Mouse (Mus musculus) erythroblast, adult 5-6 weeks (primary cell): ENCODE measurements around the gene Ccdc155. TPM values are rescaled to one million over a fixed set of nuclear protein-coding genes. Genes with fewer than 3 reads are reported as not detected.

Experiments used
- ATAC-seq: replicated peaks from 2 replicates; pipeline ENCODE4 v1.8.0; 2016; ENCODE audit warnings: moderate number of reproducible peaks, mild to moderate bottlenecking, moderate TSS enrichment, inconsistent platforms; ENCODE audit not compliant: poor library complexity, low FRiP score, severe bottlenecking
- total RNA-seq, 2 experiments: library from RNA; stranded (forward) in 1 of 2; stranded (reverse) in 1 of 2; fragments of 150-400 nt in 1 of 2; fragments of 200-764, 138-1000 nt in 1 of 2; gene quantifications; 2 replicates each; pipeline versions ENCODE4 v1.2.3 to v1.2.4; 2015 to 2017; ENCODE audit warnings: low replicate concordance in 2 of 2

Ccdc155 gene
- total RNA-seq, 2 experiments from 2014 or later: not detected

DNA sequence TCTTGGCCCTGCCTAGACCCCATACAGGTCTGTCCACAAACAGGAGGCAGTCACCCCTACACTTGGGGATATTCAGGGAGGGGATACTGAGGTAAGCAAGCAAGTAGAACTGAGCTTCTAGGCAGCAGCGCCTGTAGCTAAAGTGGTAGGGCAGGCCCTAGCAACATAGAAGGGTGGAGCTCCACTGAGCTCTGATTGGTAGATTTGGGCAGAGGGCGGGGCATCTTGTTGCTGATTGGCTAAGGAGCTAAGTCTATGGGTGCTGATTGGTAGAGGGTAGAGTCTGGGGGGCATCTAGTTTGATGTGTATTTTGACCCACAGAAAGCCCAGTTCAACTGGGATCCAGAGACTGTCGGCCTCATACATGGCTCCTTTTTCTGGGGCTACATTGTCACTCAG is 35.2 kb downstream of the Ccdc155 start:
- 0 out of 2 replicates have a peak, but pooled peaks have one; percentile 38 for ATAC-seq

DNA sequence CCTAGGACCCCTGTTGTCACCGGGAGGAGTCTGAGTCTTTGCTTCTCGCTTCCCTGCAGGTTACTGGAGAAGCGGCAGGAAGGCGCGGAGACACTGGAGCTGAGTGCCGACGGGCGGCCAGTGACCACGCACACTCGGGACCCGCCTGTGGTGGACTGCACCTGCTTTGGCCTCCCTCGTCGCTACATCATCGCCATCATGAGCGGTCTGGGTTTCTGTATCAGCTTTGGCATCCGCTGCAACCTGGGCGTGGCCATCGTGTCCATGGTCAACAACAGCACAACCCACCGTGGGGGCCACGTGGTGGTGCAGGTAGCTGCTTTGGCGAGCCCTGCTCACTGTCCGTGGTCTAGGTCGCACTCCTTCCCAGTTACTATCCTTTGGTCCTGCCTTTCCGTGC is 36.0 kb downstream of the Ccdc155 start:
- ATAC-seq: no peak

DNA sequence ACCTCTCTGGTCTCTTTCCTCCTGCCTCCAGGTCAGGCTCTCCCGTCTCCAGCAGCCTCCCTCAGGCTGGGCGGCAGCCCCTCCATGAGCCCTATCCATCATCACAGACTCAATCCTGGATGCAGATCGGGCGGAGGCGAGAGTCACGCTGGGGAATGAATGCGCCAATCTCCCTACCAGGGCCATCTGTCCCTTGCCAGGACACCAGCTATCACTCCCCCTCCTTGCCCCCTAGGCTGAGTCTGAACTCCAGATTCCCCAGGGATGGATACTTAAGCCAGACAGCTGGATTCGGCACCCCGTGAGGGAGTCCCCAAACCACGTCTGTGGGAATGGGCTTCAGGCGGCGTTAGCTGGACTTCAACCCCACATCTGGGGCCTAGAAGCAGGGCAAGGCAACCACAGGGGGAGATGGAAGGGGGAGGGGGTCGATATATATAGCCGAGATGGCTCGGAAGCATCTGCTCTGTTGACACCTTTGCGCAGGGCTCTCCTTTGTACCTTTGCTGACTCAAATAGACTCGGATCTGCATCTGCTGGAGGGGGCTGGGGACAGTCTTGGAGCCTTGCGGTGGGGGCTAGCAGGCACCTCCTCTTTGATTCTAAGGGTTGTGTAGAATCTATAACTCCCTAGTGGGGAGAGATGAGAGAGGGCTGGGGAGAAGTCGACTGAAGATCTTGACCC is 36.8 kb downstream of the Ccdc155 start:
- no peak for ATAC-seq

DNA sequence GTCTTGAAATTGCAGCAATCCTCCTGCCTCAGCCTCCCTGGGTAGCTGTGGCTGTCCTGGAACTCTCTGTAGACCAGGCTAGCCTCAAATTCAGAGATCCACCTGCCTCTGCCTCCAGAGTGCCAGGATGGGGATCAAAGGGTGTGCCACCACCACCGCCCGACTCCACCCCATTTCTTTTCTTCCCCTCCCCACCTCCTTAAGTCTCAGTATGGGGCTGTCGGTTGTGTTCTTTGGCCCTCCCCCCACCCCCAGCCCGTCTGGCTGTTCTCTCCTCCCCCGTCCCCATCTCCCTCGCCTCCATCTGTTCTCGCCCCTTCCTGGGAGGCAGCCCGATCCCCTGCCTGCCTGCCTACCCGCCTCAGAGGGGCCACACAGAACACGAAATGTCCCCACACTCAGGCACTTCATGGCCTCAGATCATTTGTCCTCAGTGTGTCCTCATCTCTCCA is 37.7 kb downstream of the Ccdc155 start:
- ATAC-seq: no peak

DNA sequence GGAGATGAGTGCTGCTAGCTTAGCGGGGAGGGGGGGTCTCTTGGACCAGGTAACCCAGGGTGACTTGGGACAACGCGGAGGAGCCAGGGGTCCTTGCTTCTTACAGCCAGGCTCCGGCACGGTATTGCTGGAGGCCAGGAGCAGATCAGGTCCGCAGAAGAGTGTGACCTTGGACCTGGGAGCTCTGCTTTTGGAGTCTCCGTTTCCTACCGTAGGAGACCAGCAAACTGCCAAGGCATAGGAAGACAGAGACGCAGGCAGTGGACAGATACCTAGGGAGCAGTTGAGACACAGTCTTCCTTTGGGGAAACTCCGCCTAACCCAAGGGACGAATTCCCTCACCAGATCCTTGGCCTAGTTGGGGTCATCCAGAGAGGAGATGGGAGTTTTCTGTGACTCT is 39.0 kb downstream of the Ccdc155 start:
- ATAC-seq: no peak

DNA sequence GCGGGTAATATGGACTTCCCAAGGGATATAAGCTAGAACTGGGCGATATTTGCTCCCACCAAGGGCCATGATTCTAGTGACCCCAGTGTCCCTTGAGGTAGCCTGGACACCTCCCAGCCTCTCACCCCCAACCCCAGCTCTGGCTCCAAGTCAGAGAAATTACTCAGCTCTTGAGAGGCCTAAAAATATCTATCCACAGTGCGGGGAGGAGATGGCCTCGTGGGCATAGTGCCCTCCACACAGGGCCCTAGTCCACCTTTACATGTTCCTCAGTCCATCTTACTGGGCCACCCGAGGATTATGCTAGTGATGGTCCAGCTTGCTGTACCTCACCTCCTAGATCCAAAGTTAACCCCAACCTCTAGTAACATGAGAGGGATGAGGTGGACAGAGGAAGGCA is 39.9 kb downstream of the Ccdc155 start:
- ATAC-seq: no peak

DNA sequence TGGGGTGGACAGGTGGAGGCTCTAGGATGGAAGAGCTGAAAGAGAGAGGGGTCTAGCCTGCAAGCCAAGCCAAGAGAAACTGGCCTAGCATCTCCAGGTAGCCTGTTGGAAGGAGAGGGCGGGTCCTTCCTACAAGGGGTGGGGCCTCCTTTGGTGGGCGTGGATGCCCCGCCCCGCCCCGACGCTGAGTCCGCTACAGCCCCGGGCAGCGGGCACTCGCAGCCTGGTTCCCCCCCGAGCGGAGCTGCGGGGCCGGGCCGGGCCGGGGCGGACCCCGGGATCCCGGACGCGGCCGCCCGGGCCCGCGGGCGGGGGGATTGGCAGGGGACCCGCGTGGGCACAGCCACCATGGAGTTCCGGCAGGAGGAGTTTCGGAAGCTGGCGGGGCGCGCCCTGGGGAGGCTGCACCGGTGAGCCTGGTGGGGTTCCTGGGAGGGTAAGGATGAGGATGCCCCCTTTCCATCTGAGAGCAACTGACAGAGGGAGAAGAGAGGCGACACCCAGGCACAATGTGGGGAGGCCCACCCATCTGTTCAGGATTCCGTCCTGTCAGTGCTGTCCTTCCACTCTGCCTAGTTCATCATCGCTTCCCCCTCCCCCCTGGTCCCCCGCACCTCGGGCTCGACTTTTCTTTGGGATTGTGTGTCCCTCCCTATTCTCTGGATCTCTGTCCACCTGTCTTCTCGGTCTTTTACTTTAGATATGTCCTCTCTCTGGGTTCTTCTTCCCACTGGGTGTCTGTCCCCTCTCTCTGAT is 40.8 kb downstream of the Ccdc155 start, which contains the start of gene Slc17a7:
Gene Slc17a7, plus strand, starts transcription at position 215 of the 756 bp plus-strand sequence.
- ATAC-seq: 0 out of 2 replicates have a peak, but pooled peaks have one; percentile 50

DNA sequence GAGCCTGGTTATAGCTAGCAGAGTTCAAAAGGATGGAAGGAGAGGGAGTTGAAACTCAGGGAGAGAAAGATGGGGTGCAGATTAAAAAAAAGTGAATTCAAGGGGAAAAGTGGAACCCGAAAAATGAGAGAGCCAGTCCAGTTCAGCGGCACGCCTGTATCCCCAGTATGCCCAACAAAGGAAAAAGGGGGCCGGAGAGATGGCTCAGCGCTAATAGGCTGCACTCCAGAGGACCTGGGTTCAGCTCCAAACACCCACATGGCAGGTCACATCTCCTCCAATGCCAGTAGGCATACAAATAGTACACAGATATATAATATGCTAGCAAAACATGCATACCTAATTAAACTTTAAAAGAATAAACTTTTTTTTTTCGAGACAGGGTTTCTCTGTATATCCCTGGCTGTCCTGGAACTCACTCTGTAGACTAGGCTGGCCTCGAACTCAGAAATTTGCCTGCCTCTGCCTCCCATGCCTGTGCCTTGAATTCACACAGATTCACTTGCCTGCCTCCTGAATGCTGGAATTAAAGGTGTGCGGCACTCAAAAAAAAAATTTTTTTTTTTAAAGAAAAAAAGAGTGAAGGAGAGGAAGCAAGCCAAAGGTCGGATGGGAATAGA is 41.6 kb downstream of the Ccdc155 start:
- ATAC-seq: no peak

DNA sequence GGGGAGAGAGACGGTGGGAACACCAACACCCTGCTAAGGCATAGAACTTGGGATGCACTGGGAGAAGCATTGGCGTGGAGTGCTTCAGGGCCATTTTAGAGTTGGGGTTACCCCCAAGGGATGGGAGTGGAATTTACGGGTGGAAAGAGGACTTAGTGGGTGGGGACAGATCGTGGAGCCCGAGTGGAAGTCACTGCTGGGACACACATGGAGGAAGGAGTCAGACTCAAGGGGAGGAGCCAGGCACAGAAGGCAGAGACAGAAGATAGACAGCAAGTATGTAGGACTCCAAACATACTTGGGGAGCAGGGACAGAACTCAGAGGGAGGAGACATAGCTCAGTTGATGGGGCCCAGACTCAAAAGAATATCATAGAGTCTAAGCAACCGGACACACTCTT is 42.1 kb downstream of the Ccdc155 start:
- ATAC-seq: no peak

DNA sequence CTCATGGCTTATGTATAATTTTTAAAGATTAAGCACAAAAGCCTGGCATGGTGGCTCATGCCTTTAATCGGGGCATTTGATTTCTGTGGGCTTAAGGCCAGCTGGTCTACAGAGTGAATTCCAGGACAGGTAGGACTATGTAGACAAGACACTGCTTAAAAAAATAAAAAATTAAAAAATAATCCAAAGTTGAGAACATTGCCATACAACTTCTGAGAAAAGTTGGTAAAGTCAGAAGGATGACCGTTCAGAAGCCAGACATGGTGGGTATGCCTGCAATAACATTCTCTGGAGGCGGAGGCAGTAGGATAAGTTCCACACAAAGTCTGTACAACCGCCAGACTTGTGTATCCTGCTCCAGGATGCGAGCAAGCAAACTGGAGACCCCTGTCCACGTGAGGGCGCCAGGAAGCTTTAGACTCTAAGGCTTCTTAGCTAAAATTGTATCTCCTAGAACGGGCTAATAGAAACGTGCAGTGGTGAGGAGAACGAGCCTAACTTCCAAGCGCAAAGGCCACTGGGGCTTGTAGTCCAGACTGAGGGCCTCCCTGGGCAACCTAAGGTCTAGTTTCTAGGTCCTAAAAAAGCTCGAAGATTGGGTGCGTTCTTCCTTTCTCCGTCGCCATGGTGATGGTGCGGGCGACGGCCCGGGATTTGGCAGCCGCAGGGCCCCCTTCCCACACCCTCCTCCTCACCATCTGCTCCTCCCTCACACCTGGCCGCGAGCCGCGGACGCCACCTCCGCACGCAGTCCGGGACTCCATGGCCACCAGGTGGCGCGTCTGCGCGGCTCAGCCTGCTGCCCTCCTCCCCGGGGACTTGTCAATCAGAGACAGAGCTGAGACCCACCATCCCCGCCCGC is 42.8 kb downstream of the Ccdc155 start:
- peak; percentile 84 for ATAC-seq

DNA sequence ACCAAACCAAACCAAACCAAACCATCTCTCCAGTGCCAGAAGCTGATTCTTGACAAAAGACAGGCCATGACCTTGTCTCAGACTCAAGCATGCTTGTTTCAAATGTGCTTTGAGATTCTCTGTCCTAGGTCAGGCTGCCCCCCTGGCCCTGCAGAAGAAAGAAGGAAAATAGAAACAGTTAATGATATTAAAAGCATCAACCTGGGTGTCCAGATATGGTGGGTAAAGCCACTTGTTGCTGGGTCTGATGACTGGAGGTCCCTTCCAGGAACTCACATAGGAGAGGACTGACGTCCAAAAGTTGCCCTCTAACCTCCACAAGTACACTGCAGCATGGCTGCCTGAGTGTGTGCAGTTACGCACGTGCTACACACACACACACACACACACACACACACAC is 43.8 kb downstream of the Ccdc155 start:
- no peak for ATAC-seq

DNA sequence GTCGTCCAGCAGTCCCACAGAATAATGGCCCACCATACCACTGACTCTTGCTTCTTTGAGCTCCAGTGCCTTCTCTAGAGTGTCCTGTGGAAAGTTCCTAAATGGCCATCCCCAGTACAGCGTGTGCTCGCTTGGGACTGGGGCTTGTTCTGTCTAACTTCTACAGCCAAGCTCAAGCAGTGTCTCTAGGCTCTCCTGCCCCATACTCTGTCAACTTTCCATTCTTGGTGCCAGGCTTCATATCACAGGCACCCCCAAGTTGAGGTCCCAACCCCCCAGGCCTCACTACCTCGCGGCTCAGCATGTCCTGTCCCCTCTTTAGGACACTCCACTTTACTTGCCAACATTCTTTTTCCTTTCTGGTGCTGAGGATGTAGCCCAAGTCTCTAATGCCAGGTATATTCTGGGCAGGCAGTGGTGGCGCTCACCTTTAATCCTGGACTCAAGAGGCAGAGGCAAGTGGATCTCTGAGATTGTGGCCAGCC is 44.3 kb downstream of the Ccdc155 start:
- no peak for ATAC-seq

DNA sequence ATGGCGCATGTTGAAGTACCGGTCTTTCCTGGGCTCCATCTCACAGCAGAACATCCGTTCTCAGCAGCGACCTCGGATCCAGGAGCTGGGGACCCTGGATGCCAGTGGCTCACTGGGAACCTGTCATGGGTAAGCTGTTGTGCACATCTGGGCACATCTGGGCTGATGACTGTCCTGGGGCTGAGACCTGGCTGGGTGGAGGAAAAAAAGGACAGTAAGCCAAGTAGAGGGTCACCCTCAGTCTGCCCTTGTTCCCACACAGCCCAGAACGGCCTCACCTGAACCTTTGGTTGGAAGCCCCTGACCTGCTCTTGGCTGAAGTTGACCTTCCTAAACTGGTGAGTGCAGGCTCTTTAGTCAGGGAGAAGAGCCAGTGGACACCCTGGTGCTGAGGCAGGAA is 45.7 kb downstream of the Ccdc155 start:
- no peak for ATAC-seq

DNA sequence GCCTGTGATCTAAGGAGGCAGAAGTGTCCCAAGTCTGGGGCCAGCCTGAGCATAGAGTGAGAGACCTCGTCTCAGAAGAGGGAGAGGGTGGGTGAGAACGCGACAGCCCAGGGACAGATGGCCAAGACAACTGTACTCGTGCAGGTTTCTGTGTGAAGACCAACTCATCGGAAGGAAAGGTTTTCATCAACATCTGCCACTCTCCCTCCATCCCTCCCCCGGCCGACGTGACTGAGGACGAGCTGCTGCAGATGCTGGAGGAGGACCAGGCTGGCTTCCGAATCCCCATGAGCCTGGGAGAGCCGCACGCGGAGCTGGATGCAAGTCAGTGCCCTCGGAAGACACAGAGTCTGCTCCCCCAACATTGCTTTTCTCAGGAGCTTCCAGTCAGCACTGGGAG is 47.2 kb downstream of the Ccdc155 start:
- no peak for ATAC-seq

DNA sequence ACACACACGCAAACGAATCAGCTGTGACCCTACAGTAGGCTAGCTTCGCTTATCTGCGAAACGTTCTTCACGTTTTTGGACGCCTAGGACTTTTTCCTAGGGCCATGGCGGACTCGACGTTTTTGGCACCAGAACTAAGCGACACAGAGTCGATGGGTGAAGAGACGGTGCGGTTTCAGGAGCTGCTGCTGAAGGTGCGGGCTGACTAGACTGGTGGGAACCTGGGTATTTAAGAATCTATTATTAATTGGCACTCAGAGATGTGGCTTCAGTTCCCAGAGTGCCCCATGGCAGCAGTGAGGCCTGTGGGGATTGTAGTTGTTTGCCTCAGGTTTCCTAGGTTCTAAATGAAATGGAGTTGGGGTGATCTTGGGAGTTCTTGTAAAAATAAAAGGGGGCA is 48.5 kb downstream of the Ccdc155 start:
- ATAC-seq: no peak

DNA sequence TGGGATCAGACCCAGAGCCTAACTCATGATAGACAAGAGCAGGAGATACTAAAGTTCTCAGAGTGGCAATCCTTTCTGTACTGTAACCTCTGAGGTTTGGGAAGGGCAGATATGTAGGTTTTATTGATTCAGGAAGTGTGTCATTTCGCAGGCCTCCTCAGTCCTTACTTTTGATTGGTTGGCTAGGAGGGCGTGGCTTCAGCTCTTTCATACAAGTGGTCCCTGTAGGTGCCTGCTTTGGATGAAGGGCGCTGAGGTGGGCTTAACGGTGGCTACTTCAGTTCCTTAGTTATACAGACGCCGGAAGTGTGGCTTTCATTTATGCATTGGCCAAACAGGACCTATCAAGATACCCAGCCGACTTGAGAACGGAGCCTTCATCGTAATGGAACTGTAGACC is 49.1 kb downstream of the Ccdc155 start:
- ATAC-seq: no peak

DNA sequence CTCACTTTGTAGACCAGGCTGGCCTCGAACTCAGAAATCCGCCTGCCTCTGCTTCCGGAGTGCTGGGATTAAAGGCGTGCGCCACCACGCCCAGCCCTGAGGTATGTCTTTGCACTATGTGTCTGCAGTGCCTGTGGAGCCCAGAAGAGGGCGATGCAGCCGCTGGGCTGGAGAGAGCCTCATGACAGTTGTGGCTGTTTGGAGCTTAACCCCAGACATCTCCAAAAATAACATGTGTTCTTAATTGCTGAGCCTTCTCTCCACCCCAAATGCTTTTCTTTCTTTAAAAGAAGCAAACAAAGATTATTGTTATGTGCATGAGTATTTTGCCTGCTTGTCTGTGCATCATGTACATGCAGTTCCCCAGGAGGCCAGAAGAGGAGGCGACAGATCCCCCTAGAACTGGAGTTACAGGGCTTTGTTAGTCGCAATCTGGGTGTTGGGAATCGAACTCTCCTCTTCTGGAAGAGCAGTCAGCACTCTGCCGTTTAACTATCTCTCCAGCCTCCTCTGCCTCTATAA is 49.6 kb downstream of the Ccdc155 start:
- no peak for ATAC-seq

DNA sequence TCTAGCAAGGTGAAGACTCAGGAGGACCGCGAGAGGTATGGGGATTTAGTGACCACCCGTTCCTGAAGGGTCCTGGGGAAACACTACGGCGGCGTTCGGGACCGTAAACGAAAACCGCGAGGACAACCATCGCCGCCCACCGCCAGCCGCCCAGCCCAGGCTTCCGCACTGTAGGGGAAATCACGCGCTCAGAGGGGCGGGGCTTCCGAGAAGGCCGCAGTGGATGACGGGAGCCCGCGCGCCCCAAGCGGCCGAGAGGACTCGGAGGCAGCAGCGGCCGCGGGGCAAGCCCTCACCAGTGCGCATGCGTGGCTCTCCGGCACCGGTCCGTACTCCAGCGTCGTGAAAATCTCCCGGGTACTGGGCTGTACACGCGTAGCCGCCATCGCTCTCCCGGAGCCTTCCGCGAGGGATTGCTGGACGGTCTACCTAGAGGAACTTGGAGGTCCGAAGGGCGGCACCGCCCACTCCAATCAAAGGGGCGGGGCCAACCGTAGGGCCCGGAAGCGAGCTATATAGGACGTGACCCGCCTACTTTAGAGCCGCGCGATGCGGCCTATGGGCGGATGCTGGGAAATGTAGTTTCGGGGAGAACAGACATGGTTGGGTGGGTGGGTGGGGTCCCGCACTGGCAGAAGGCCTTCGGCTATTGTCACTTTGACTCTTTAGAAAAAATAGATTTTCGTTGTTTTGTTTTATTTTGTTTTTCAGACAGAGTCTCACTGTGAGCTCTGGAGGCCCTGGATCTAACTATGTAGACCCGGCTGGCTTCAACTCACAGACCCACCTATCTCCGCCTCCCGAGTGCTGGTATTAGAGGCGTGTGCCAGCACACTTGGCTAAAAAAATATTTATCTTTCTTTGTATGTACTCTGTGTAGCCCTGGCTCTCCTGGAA is 50.3 kb downstream of the Ccdc155 start, which contains the start of the genes Pih1d1 and Aldh16a1:
Gene Pih1d1, plus strand, starts transcription at position 208 of the 897 bp plus-strand sequence.
Gene Aldh16a1, minus strand, starts transcription at position 489 of the 897 bp plus-strand sequence.
- ATAC-seq: peak; percentile 97
